Mouse (Mus musculus): ENCODE results near the gene Utf1. TPM values are rescaled to one million over a fixed set of nuclear protein-coding genes. Genes with fewer than 3 reads are reported as not detected.

Gene Utf1
- total RNA-seq (2021) = not detected

DNA sequence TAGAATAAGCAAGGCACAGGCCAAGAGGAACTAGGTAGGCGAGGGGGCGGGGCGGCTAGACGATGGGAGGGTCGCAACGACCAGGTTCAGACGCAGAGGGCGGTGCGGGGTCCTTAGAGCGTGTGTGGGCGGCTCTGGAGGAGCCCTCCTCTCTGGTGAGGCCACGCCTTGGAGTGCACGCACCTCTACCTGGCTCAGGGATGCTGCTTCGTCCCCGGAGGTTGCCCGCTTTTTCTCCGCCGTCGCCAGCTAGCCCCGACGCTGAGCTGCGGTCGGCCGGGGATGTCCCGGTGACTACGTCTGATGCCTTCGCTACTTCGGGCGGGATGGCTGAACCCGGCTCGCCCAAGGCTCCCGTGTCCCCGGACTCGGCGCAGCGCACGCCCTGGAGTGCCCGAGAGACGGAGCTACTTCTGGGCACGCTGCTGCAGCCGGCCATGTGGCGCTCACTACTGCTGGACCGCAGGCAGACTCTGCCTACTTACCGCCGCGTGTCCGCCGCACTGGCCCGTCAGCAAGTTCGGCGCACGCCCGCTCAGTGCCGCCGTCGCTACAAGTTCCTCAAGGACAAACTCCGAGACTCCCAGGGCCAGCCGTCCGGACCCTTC, at the start of gene Utf1:
Utf1 (plus strand) TSS at position 116 of the 608 bp plus-strand sequence.
- DNase-seq (ENCODE audit: extremely low spot score in 1 of 2, low spot score in 2 of 2) = peak in 1 of 2 experiments; percentile 45
- intact Hi-C loops (cut with DNase I) = no loop called here

DNA sequence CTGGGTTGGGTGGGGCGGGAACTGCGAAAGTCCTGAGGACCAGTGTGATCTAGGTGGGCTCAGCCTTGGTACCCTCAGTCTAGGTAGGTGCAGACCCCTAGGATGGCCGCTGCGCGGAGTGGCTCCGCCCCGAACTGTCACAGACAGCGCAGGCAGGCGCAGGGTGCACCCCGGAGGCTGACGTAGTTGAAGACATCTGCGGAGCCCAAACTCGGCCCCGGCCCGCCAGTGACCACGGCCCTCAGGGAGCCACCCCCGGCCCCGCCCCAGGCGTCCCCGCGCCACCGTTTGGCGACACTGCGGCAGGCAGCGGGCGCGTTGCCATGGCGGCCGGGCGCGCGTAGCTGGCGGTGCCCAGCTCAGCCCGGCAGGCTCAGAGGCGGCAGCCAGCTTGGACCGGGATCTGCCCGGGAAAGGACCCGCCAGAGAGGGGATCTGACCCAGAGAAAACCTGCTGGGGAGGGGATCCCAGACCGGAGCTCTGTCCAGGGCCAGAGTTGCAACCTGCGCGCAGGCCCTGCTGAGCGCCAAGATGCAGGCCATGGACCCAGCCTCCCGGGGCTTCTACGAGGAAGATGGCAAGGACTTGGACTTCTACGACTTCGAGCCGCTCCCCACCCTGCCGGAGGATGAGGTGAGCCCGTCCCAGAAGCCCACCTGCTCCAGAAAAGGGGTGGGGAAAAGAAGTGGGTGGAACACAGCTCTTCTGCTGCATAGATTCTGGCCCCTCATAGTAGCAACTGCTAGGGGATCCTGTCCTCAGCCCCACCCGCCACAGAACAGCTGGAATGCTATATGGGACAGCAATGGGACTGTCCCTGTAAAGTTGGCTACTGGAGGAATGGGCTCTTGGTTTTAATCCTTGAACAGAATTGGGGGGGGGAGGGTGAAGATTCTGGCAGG, 48.7 kb upstream of the Utf1 start, which contains the start of gene Kndc1:
Kndc1 (plus strand) TSS at position 42 of the 903 bp plus-strand sequence.
- peak; percentile 53 to 82 for DNase-seq (ENCODE audit: extremely low spot score in 1 of 2, low spot score in 2 of 2)
- intact Hi-C loops (cut with DNase I) = no loop called here

DNA sequence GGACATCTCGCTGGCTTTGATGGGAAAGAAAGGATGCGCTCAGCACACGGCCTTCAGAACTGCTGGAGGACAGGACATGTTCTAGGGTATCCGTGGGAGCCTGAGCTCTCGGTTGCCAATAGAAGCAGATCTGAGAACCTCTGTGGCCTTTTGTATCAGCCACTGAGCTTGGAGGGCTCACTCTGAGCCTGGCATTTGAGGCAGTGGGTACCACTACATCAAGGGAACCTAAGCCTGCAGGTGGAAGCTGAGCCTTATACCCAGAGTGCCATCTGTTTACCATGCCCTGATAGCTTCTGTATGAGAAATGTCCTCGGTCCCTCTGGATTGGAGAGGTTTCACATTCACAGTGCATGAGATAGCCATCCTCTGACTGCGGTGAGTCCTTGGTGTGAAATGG, 47.3 kb upstream of the Utf1 start:
- DNase-seq (ENCODE audit: extremely low spot score in 1 of 2, low spot score in 2 of 2) = no peak
- intact Hi-C loops (cut with DNase I) = no loop called here

DNA sequence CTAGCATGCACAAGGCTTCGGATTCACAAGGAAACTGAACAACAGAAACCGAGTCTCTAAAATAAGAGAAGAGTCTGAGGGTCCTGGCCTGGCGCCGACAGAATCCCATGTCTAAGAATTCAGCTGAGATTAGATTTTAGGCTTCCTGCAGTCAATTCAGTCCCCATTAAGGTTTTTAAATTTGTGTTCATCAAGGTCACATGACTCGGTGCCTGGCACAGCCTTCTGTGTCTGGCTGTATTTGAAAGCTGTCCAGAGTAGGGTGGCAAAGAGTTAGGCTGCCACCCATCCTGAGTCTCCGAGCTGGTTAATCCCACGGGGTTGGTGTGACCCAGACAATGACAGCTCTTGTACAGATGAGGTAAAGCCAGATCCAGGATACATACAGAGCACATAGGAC, 46.8 kb upstream of the Utf1 start:
- intact Hi-C loops (cut with DNase I) = no loop called here
- DNase-seq (ENCODE audit: extremely low spot score in 1 of 2, low spot score in 2 of 2) = no peak

DNA sequence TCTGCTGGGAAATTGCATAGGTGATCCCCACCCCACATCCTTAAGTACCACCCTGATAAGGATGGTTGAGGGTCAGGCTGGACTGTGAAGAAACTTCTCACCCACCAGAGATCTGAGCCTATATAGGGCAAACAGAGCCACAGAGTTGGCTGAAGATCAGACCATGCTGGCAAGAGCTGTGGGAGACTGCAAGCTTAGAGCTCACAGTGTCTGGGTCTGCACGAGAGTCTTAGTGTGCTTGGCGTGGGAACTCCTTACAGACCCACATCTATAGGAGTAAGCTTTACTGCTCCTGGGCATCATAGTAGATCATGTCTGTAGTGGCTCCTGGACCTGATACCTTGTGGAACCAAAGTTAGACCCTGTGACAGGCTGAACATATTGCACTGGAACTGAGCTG, 45.0 kb upstream of the Utf1 start:
- intact Hi-C loops (cut with DNase I) = no loop called here
- DNase-seq (ENCODE audit: extremely low spot score in 1 of 2, low spot score in 2 of 2) = no peak

DNA sequence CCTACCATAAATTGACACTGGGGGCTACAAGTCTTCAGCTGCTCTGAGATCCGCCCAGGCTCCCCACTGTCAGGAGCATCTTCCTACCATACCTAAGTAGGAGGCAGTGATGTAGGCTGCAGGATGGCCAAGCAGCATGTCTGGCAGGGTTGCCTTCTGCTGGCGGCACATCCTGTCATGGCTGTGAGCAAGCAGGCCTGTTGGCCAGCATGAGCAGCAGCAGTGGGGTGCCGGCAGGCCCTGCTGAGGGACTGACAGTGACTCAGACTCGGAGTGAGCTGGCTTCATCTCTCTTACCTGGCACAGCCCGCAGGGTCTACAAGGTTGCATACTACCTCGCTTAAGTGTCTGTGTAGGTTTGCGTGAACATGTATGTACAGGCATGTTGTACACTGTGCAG, 44.1 kb upstream of the Utf1 start:
- intact Hi-C loops (cut with DNase I) = no loop called here
- DNase-seq (ENCODE audit: extremely low spot score in 1 of 2, low spot score in 2 of 2) = no peak

DNA sequence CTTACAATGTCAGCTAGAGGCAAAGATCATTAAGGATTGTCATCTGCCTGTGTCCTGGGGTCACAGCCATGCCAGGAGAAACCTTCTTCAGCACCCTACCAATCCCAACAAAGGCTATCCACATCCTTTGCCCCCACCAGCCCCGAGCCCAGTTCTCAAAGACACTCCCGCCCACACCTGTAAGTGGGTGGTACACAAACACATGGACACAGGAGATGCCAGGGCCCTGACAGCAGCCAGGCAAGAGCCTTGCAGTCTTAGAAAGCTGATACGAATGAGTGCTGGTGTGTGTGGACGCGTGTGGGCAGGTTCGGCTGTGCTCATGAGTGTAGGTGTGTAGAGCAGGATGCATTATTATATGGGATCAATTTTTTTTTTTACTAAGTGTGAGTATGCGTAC, 43.1 kb upstream of the Utf1 start:
- intact Hi-C loops (cut with DNase I) = loop anchor here (5.0 kb wide), 1 partner anchor 92 kb away; the partner anchor contains the start of gene Adam8
- no peak for DNase-seq (ENCODE audit: extremely low spot score in 1 of 2, low spot score in 2 of 2)

DNA sequence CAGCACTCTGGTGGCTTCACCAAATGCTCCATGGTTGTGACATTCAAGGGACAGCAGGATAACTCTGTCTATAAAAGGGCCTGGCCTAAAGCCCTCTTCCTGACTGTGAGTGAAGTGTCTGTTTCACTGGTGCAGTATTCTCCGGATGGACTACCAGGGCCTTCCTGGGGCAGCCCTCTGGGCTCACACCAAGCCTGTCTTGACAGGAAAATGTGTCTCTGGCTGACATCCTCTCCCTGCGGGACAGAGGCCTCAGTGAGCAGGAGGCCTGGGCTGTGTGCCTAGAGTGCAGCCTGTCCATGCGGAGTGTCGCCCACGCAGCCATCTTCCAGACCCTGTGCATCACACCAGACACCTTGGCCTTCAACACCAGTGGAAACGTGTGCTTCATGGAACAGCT, 42.7 kb upstream of the Utf1 start:
- intact Hi-C loops (cut with DNase I) = loop anchor here (5.0 kb wide), 1 partner anchor 91 kb away; the partner anchor contains the start of gene Adam8
- DNase-seq (ENCODE audit: extremely low spot score in 1 of 2, low spot score in 2 of 2) = no peak

DNA sequence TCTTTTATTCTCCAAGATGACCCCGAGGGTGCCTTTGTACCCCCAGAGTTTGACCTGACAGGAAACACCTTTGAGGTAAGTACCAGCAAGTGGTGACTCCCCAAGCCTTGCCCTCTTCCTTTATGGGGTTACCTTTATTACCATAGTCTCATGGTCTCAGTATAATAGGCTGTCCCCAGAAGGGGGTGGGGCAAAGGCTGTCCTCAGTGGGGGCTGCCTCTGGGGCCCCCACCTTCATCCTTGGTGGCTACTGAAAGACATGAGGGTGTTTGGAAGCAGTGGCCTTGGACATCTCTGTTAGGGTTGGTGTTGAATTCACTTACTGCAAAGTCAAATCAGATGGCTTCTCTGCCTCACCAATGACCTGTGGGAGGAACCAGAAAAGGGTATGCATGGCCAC, 41.6 kb upstream of the Utf1 start:
- no peak for DNase-seq (ENCODE audit: extremely low spot score in 1 of 2, low spot score in 2 of 2)
- intact Hi-C loops (cut with DNase I) = loop anchor here (5.0 kb wide), 1 partner anchor 90 kb away; the partner anchor contains the start of gene Adam8

DNA sequence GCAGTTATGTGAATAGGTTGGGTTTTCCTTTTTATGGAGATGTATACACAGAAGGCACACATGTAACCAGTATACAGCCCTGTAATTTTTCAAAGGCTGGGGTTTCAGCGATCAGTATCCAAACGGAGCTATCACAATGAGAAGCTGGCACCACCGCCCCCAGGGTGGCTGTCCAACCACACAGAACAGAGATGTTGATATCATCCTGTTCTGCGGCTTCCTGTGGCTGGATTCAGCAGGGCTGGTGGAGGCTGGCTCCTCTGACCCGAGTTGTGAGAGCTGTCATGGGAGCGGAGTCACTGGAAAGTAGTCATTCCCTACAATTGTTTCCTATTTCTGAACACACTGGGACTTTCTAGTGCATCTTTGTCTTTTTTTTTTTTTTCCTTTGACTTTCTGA, 38.3 kb upstream of the Utf1 start:
- DNase-seq (ENCODE audit: extremely low spot score in 1 of 2, low spot score in 2 of 2) = no peak
- intact Hi-C loops (cut with DNase I) = no loop called here

DNA sequence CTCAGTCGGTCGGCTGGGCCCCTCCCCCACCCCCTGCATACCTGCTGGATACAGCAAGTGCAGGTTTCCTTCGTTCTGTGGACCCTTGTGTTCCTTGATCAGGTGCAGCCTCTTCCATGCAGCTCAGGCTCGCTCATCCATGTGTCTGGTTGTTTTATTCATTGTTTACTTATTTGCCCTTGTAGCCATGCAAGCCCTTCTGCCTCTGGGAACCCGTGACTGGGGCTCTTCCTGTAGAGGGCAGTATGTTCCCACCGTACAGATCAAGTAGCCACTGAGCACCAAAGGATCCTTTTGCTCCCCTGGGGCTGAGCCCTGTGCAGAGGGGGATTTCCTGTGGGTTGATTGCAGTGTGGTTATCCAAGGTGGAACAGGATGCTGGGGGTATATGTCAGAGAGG, 37.9 kb upstream of the Utf1 start:
- intact Hi-C loops (cut with DNase I) = no loop called here
- no peak for DNase-seq (ENCODE audit: extremely low spot score in 1 of 2, low spot score in 2 of 2)

DNA sequence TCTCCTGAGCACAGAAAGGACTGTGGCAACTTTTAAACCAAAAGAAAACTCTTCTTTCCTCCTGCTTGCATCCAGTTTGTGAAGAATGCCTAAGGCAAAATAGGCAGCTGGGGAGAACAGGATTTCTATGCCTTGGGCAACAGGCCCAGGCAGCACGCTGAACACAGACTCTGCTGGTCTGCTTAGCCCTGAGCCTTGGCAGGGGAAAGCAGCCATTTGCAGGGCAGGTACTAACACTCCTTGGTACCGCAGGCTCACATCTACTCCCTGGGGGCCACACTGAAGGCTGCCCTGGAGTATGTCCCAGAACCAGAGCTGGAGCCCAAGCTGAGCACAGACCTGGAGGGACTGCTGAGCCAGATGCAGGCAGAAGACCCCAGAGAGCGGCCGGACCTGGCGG, 35.4 kb upstream of the Utf1 start:
- intact Hi-C loops (cut with DNase I) = no loop called here
- peak in 1 of 2 experiments; percentile 55 for DNase-seq (ENCODE audit: extremely low spot score in 1 of 2, low spot score in 2 of 2)

DNA sequence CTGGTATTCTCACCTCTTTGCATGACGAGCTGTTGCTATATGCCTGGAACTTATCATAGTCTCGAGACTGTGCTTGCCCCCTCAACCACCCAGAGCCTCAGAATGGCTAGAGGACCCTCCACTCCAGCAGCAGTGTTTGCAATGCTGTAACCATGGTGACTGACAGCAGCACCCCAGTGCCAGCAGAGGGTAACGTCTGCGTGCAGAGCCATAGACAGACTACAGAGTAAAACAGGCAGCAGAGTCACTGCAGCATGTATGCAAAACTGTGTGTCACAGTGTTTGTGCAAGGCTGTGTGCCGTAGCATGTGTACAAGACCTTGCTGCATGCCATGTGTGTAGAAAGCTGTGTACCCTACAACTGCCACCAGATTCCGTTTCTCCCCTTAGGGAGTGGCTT, 34.1 kb upstream of the Utf1 start:
- intact Hi-C loops (cut with DNase I) = no loop called here
- no peak for DNase-seq (ENCODE audit: extremely low spot score in 1 of 2, low spot score in 2 of 2)

DNA sequence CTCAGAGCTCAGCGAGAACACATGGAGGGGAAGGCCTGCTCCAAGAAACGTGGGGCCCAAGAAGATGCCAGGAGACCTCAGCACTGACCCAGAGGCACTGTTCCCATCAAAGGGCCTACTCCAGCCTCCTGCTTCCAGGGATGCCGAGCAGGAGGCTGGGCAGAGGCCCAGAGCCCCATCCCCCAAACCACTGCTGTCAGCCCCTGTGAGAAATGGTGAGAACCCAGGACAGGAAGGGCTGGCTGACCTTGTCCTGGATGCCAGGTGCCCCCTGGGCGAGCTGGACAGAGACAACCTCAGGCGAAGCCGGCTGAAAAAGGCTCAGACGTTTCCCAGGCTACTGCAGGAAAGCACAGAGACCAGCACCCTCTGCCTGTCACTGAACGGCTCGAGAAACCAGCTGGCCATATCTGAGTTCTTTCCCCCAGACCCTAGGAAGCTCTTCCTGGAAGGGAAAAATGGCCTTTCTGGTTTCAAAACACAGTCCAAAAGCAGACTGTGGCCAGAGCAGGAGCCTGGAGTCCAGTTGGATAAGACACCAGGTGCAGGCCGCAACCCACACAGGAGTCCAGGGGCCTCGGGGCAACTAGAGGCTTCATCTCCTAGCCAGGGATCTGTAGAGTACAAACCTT, 33.3 kb upstream of the Utf1 start:
- DNase-seq (ENCODE audit: extremely low spot score in 1 of 2, low spot score in 2 of 2) = no peak
- intact Hi-C loops (cut with DNase I) = no loop called here

DNA sequence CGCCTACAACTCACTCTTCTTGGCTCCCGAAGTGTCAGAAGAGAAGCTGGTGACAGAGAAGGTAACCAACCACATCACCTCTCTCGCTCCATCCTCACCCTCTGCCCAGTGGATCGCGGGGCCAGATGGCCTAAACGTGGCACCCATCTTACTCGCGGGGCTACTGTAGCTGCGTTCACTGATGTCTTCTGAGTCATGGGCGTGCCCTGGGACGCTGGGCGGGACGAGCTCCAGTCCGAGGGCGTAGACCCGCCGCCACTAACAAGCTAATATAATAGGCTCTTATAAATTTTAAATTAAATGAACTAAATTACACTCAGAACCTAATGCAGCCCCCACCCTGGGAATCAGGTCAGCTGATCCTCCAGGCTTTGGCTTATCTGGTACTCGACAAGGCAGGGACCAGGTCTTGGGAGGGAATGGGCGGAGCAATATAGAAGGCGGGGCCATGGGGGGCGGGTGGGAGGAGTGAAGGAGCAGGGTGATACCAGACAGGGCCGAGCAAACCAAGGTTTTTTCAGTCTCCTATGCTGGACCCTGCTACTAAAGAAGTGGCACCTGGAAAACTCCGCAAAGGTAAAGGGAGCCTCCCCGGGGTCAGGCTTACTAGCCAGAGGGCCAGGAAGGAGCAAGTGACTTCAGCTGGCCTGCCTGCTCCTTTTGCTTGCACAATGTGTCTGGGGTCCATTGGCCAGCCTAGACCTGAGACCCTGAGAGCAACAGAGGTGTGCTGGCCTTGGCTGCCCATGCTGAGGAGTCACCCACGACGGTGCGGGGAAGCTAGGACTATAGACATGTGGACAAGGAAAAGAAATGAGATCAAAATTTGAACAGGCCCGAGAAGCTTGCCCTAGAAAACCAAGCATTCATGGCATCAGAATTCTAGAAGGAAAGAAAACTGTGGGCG, 29.2 kb upstream of the Utf1 start:
- intact Hi-C loops (cut with DNase I) = no loop called here

DNA sequence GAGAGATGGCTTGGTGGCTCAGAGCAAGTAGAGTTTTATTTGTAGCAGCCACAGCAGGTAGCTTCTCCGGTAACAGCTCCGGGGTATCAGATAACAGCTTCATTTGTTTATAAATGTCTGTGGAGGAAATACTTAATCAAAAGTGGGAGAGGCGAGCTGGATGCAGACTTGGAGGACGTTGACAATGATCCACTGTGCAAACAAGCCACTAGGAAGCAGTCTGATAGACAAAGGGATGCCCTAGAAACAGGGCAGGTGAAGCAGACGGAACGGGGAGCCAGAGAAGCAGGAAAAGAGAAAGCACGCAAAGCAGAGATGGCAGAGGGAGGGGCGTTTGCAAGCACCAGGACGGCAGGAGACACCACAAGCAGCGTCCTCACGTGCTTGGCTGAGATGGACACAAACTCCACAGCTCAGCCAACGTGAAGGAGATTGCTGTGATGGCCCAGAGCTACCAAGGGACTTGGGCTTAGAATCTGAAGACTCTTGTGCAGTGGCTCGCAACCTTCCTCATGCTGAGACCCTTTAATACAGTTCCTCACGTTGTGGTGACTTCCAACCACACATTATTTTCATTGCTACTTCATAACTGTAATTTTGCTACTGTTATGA, 27.8 kb upstream of the Utf1 start:
- intact Hi-C loops (cut with DNase I) = no loop called here
- DNase-seq (ENCODE audit: extremely low spot score in 1 of 2, low spot score in 2 of 2) = no peak

More for the DNA sequence above, 29.2 kb upstream of the Utf1 start:
- no peak for DNase-seq (ENCODE audit: extremely low spot score in 1 of 2, low spot score in 2 of 2)

DNA sequence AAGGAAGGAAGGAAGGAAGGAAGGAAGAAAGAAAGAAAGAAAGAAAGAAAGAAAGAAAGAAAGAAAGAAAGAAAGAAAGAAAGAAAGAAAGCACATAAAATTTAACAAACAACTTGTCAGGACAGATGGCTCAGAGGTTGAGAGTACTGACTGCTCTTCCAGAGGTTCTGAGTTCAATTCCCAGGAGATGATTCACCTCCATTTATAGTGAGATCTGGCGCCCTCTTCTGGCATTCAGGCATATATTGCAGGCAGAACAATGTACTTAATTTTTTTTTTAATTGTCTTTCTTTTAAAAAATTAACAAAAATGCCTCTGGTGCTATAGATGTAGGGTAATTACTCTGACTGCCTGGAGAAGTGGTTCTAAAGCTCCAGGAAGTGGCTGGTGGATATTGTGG, 27.2 kb upstream of the Utf1 start:
- intact Hi-C loops (cut with DNase I) = no loop called here
- DNase-seq (ENCODE audit: extremely low spot score in 1 of 2, low spot score in 2 of 2) = no peak

DNA sequence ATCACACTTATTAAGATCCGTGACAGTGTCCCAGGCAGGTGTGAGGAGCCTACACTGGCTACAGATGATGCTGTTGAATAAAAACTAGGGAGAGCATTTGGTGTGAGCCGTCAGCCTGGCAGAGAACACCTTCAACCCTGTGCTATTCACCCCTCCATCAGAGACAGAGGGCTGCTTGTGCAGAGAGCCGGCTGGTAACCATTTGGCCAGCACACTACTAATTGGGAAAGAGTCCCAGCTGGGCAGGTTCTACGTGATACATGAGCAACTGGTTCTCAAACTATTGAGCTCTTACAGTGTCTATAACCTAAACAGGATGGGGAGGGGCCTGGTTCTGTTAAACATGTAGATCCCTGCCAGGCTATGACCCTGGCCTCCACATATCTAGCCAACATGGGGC, 25.3 kb upstream of the Utf1 start:
- no peak for DNase-seq (ENCODE audit: extremely low spot score in 1 of 2, low spot score in 2 of 2)
- intact Hi-C loops (cut with DNase I) = no loop called here
